Mouse (Mus musculus) urinary bladder, postnatal 0 days (tissue): ENCODE data around the gene Cry1. TPM values are rescaled to one million over a fixed set of nuclear protein-coding genes. Genes with fewer than 3 reads are reported as not detected.

Experiments used
- polyA plus RNA-seq: library from polyadenylated mRNA; unstranded; fragments of >200 nt; fragmentation: Nextera tagmentation; extraction: Ambion mirVana; gene quantifications from 2 replicates; pipeline ENCODE4 v1.2.1, GENCODE M21; 2015

The Cry1 gene
- polyA plus RNA-seq: 19.1 and 28.6 TPM in 2 replicates

DNA sequence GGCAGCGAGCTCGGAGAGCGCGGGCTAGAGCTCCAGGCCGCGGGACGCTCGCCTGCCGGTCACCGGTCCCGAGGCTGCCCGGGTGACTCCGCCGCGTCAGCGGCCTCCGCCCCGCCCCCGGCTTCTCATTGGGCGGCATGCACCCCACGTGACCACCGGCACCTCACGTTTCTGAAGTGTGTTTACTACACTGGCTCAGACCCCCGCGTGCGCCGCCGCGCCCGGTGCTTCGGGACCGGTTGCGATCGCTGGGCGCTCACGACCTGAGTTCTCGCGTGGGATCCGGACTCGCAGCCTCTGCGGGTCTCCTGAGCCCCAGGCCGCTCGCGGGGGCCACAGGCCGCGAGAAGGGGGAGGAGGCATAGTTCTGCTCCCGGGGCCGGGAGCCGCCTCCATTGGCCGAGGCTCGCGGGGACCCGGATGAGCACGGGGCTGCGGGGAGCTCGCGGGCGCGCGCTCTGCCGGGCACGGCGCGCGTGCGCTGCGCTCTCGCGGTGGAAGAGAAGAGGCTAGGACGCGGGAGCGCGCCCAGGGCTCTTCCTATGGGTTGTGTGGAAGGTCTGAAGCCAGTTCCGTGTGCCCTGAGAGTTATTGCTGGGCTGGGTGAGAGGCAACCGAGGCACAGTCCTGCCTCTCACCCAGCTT is at the start of gene Cry1:
Gene Cry1, minus strand, starts transcription at position 101 of the 645 bp plus-strand sequence.

DNA sequence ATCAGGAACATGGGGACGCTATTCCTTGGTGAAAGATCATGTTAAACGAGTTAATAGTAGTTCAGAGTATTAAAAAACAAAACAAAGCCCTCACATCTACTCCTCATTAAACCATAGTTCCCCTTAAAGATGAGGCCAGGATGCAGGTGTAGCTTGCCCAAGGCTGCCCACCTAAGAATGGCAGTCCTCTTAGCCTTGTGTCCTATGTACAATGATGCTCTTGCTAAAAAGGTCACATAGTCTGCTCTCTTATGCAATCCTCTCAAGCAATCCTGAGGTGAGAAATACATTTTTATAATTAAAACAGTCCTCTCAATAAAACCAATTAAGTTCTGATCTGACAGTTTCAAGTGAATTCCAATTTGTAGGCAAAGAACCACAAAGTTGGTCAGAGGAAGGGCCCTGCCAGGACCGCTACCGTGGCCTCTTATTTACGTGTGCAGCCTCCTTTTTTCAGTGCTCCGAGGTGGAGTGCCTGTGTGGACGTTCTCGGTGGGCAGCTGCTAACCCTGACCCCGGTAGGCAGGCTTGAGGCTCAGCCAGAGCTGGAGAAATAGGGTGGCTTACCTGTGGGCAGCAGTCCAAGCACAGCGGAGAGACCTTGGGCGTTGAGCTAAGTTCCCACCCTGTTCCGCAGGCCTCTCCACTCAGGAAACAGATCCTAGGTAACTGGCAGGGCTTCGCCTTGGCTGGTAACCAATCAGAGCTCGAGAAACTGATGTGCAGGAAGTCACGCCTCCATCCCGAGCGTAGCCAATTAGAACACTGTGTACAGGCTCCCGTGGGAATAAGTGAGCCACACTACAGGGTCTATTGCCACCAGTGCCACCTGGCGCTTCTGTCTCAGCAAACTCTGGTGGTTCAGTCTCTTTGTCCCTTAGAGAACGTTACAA is 57.2 kb downstream of the Cry1 start, which contains the start of gene Mterf2:
Gene Mterf2, minus strand, starts transcription at position 633 of the 893 bp plus-strand sequence.

GRCm38 (mm10) chr10:85102247-85103084 is 82.4 kb downstream of the Cry1 start, which contains the start of the genes Fhl4 and Tmem263:
Fhl4 (minus strand) TSS chr10:85102495.
Tmem263 (plus strand) TSS chr10:85102627.

Other genes starting within 250 kb of the Cry1 start
- 0.79 and 0.88 TPM in 2 replicates for gene Fhl4, start 82.6 kb downstream of the Cry1 start, polyA plus RNA-seq
- gene Tmem263, start 82.4 kb downstream of the Cry1 start, polyA plus RNA-seq: 47.6 and 63.7 TPM in 2 replicates
- 5.8 TPM in 2 replicates for gene Mterf2, start 57.0 kb downstream of the Cry1 start, polyA plus RNA-seq
- 1.3 and 1.7 TPM in 2 replicates for gene Btbd11, start 201.8 kb upstream of the Cry1 start, polyA plus RNA-seq